Mouse (Mus musculus) megakaryocyte progenitor cell, adult 5-6 weeks (primary cell): ENCODE results near the gene Nckap5. TPM values are rescaled to one million over a fixed set of nuclear protein-coding genes. Genes with fewer than 3 reads are reported as not detected.

ENCODE experiments used
- ATAC-seq: replicated peaks from 2 replicates; pipeline ENCODE4 v1.8.0; 2016; ENCODE audit warnings: mild to moderate bottlenecking, moderate TSS enrichment, inconsistent platforms; ENCODE audit not compliant: poor library complexity
- total RNA-seq, 2 experiments: library from RNA; stranded (forward) in 1 of 2; stranded (reverse) in 1 of 2; fragments of 157-497, 149-512 nt in 1 of 2; fragments of 200-1000 nt in 1 of 2; gene quantifications; 2 replicates each; pipeline versions ENCODE4 v1.2.3 to v1.2.4; 2015 to 2017

Gene Nckap5
- total RNA-seq, 2 experiments from 2014 or later, result 0.08 TPM; not detected in 1

DNA sequence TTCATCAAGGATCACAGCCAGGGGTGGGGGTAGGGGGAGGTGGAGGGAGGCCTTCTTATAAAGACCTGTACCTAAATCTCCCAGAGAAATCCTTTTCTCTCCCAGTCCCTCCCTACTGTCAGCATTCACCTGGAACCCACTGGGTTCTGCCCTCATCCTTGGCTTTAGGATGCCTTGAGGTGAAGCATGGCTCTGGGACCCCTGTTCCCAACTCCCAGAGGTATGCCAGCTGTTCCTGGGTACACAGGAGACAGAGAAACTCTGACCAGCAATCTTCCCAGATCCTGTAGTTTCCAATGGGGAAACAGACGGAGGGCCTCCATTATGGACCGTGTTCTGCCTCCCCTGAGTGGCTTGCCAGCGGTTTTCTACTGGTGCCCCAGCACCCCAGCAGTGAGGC, 909.9 kb downstream of the Nckap5 start:
- ATAC-seq, result no peak

DNA sequence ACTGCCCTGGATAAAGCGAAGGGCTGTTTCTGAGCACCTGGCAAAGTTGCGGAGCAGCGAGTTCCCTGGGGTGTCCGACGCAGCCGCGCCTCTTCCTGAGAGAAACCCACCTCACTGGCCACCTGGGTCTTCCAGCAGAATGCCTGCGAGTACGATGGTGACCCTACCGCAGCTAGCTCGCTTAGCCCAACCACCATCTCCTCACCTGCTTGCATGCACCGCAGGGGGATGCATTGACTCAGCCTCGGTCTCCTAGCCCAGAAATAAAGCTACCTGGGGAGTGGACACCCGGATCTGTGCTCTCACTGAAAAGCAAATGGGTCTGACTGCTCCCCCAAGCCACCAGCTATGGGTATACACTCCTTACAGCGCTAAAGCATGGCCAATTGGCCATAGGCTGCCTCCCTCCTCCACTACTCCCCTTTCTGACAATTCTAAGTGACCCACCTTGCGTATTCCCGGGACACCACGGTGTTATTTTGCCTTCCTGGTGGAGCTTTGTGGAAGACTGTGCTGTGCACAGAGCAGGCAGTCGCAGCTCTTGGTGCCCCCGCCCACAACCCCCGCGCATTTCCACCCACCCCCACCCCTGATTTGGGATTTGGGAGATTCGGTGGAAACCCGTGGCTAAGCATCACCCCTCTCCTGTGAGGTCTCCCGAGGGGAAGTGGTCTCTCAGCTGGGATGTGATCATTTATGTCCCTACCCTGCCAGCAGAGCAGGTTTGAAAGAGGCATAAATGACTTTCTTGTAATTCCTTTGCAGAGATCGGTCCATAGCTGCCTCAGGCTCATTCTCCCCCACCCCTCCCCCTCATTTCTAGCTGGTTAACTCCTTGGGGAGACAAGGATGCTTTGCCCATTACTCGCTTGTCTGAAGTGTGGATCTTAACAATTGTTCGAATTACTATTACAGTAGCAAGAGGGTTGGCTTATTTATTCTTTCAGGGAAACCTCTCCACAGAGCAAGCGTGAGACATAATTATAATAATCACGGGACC, 917.7 kb downstream of the Nckap5 start, which contains the start of gene Lypd1:
Gene Lypd1 (minus strand): TSS at position 501 of the 1,000 bp plus-strand sequence.
- no peak for ATAC-seq

DNA sequence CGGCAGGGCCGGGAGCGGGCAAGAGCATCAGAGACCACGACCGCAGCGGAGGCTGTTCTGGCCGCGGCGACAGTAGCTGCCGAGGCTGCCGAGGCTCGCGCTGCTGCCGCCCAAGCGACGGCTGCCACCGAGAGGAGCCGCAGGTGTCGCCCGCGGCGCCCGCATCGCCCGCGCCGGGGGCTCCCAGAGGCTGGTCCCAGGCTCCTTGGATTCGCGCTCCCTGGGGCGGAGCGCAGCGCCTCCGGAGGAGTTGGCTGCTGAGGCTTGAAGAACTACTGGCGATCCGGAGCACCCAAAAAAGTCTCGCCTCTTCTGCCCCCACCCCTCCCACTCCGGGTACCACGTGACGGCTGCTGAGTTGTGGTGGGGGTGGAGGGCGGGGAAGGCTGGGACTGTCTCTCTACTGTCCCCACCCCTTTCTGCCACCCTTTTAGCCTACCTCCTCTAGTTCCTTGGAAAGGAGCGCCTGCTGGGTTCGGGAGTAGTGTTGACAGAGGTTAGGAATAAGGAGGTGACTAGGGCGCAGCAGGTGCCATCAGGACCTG, 918.6 kb downstream of the Nckap5 start:
- ATAC-seq, result peak; percentile 39; the same call in 1 of the 2 replicates

DNA sequence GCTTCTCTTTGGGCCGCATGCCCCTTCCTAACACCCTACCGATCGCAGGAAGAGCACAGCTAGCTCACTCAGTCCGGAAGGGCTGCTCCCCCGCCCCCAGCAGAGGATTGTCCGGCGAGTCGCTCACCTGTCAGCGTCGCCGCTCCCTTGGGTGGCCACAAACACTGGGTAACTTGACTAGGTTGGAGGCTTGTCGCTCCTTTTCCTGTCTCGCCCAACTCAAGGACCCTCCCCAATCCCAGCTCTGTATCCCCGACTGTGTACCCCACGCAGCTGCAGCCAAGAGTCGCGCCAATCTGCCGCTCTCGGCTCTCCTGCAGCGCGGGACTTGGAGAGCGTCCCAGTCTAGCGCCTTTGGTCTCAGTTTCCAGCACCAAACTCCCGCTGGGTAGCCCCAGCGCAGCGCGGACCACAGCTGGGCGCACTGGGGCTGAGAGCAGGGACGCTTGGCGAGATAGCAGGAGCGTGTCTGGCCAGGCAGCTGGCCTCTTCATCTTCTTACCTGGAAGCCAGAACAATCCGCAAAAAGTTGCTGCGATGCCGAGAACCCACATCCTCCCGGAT, 919.2 kb downstream of the Nckap5 start:
- no peak for ATAC-seq

DNA sequence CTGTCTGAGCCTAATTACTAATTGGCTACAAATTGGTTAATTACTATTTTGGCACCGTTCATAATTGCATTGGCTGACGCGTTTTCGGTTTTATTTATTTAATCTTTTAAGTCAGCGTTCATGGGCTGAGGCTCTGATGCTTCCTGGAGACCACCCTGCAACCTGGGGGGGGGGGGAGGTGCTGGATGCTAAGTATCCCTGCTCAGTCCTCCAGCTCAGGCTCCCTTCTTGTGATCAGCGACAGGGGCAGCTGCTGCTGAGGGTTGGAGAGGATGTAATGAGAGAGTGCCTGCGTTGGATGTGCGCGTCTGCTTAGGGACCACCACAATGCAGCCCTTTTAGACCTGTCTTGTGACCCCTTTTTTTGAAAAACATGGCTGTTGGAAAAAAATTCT, 919.7 kb downstream of the Nckap5 start:
- no peak for ATAC-seq

DNA sequence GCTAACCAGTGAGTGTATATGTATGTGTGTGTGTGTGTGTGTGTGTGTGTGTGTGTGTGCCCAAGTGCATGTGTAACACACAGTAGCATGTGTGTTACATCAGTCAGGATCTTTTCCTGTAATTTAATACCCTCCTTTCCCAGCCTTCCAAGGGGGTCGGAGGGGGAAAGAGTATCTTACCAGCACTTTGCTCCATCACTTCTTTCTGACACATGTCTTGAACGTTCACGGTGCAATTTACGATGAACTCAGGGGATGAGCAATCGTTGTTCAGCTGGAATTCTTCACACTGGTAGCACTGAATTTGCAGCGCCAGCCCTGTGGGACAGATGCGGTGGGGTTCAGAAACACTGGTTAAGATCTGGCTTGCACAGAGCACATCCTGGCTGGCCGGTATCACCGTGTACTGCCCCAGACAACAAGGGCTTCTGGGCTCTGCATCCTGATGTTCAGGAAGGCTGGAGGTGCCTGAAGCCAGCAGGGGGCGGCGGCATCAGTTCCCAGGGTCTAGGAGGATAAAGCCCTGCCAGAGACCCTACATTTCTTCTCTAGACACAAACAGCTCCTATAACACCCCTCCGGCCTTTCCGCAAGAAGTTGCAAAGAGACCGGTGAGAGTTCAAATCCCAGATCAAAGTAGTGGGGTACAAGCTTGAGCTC, 920.3 kb downstream of the Nckap5 start:
- ATAC-seq, result no peak

DNA sequence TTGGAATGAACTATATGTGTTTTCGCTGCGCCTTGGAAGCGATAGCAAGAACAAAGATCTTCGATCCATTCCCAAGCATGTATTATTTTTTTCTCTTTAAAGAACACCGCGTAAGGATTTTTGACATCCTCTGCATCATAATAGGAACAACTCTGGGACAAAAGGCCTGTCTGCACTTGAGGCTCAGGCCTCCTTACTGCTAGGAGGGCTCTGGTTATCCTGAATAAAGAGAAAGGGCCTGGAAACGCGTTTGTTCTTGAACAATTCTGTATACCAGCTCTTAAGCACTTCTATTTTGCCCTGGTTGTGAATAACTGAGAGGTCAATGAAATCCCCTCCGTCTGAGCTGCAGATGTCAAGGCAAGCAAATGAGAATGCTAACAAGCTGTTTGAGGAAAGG, 937.4 kb downstream of the Nckap5 start:
- ATAC-seq, result no peak

DNA sequence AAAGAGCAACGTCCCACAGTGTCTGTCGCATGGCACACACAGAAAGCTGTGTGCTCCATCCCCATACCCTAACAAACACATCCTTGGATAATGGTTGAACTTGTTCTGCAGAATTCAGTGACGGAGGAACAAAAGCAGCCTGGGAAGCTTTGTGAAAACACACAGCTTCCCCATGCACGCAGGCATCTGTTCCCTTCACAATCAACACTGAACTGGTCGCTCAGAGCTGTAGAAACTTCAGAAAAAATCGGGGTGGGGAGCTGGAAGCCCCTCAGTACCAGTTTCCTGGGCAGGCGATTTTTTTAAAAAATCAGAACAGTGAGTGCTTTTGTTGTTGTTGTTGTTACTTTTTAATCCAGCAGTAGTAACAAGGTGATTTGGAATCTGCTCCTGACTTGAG, 960.5 kb downstream of the Nckap5 start:
- ATAC-seq, result no peak
